Mouse (Mus musculus) ZHBTc4 (cell line): ENCODE results near the gene Oard1.
A peak's percentile ranks its signal among the peaks of the same experiment; 100 is the strongest.

ENCODE experiments used
- DNase-seq: peaks from one replicate; pipeline ENCODE4 v3.0.0-alpha.2; 2011; ENCODE audit warnings: low read depth, low spot score

Gene Oard1

DNA sequence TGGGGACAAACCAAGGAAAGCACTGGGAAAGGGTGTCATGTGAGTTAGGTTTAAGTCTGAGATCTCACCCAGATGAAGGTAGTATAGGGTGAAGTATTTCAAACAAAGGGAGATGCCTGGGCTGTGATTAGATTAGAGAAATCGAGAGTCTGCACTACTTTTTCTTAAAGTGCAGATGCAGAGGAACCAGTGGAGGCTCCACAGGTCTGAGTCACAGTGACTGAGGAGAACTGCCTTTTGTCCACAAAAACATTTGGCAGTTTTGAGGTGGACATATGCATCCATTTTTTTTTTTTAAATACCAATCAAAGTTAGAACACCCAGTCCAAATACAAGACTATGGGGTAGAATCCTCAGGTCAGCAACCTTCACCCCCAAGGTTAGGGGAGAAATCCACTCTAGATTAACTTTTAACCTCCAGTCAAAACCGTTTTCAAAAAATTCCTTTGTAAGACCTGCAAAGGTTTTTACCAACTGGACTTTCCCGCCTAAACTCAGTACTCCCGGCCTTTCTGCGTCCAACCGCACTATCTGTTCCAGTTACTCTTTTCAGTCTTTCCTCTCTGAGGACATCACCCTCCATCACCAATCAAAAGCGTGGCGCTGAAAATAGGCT, 1.8 kb upstream of the Oard1 start:
- no peak for DNase-seq

DNA sequence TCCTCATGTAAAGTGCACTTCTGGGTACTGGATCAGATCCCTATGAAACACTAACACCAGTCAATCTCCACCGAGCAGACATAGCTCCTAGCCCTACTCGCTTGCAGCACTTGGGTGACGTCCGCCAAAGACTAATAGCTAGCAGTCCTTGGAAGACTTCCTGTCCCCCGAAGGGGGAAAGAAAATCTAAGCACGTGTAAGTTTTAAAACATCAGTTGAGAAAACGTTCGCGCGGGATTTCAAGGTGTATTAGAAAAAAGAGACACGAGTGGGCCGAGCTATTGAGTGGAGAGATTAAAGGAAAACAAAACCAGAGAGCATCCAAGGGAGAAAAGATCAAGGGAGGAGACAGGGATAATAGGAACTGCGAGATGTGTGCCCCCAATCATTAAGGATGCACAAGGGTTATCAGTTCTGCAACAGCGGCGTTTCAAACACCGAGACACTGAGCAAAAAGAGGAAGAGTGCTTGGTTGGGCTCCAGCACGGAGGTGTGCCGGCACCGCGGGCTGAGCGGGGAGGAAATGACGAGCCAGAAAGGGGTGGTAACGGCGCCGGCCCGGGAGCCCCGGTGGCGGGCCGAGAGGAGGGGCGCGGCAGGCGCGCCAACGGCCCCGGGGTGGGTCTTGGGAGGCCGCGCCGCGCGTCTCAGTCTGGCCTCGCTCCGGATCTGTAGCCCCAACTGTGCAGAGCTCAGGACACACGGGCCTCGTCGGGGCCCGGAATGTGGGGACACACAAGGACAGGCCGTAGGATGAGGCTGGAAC, 1.1 kb upstream of the Oard1 start:
- DNase-seq: peak; percentile 69

GRCm38 (mm10) chr17:48410299-48410785, 528 bp downstream of the Oard1 start:
- peak; percentile 75 for DNase-seq

DNA sequence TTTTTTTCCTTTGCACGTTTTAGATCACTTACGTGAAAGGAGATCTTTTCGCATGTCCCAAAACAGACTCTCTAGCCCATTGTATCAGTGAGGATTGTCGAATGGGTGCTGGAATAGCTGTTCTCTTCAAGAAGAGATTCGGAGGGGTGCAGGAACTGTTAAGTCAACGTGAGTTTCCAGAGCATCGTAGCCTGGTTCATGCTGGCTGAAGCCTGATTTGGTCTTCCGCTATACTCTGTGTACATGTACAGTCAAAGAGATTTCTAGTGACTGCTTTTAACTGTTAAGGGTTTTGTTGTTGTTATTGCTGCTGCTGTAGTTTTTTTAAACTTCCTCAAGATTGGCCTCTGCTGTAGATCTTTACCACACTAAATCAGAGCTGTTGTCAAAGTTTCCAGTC, 1.4 kb downstream of the Oard1 start:
- no peak for DNase-seq

DNA sequence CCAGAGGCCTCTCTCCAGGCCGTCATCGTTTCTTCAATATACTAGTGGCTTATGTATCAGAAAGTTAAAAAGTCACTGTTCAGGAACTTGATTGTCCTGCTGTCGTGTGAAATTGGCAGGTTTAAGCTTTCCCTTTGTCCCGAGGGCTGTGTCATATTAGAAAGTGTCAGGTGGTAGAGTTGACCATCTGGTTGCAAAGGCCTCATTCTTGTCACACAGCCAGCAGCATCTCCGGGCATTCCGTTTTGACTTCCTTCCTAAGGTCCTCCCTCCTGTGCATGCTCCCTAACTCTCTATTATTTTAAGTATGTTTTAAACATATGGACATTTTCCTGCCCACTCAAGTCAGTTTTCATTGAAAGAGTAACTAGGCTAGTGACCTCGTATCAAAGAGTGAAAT, 6.2 kb downstream of the Oard1 start:
- no peak for DNase-seq

DNA sequence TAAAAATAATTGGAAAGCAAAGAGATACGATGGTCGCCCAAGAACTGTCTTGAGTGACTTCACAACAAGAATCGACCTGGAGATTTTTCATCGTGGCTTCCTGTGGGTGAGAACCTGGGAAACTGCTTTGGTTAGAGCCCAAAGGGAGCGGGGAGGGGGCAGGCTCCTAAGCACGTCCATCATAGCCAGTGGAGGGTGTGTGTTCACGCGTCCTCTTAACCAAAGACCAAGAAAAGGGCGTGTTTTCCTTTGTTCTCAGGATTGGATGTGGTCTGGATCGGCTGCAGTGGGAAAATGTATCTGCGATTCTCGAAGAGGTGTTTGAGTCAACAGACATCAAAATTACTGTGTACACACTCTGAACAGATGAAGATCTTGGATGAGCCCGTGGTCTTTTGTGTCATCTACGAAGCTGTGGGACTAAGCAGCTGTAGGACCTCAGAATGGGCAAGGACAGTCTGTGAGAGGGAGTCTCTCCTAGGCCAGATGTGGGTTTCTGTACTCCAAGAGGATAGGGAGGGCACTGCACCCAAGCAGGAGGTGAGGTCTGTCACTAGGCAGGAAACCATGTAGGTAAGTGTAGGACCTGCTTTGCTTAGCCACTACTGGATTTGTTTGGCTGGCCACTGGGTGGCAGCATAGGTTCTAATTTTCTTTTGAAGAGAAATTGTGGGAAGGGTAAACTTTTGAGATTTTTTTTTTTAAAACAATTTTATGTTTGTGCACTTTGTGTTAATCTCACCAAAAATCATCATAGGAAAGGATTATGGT, 6.8 kb downstream of the Oard1 start:
- DNase-seq: peak; percentile 93

- DNase-seq: no peak
These were observed 7.7 kb downstream of the Oard1 start for GRCm38 (mm10) chr17:48417521-48417920.

GRCm38 (mm10) chr17:48418174-48418573, 8.4 kb downstream of the Oard1 start:
- no peak for DNase-seq

GRCm38 (mm10) chr17:48418781-48419180, 9.0 kb downstream of the Oard1 start:
- DNase-seq: no peak

DNA sequence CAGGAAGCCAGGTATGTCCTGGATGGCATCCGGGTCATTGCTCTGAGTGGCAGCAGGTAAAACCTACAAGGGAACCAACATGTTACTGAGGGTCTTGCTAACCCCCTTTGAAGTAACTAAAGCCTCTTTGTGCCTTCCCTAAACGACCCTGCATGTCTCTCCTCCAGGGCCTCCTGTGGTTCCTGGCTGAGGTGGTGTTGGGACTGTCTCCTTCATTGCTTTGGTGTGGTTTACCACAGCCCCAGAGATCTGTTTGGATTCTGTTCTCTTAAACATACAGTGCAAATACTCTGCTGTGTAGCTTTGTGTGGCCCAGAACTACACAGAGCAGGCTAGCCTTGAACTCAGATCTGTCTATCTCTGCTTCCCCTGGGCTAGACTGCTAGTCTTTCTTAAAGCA, 9.8 kb downstream of the Oard1 start:
- no peak for DNase-seq

- no peak for DNase-seq
These were observed 14.4 kb downstream of the Oard1 start for GRCm38 (mm10) chr17:48424237-48424636.

GRCm38 (mm10) chr17:48425823-48426612, 16.2 kb downstream of the Oard1 start:
- DNase-seq: no peak

- DNase-seq: peak; percentile 79
These were observed 17.4 kb downstream of the Oard1 start for GRCm38 (mm10) chr17:48426991-48427750.

- no peak for DNase-seq
These were observed 18.2 kb downstream of the Oard1 start for GRCm38 (mm10) chr17:48427852-48428530.

DNA sequence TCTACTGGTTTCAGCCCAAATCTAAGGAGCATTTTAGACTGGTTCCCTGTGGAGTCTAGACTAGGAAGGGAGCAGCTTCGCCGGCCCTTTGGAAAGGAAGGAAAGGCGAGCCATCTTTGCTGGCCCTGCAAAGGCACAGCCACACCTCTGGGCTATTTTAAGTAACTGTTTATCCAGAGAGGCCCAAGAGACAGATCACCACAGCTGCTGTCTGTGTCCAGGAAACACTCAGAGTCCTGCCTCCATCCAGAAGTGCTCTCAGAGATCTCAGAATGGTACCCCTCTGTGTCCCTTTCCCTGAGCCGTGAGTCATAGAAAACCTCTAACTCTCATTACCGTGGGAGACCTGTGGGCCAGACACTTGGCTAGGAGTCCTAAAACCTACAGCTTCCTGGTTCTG, 20.6 kb downstream of the Oard1 start:
- no peak for DNase-seq

- DNase-seq: no peak
These were observed 21.2 kb downstream of the Oard1 start for GRCm38 (mm10) chr17:48431054-48431453.

DNA sequence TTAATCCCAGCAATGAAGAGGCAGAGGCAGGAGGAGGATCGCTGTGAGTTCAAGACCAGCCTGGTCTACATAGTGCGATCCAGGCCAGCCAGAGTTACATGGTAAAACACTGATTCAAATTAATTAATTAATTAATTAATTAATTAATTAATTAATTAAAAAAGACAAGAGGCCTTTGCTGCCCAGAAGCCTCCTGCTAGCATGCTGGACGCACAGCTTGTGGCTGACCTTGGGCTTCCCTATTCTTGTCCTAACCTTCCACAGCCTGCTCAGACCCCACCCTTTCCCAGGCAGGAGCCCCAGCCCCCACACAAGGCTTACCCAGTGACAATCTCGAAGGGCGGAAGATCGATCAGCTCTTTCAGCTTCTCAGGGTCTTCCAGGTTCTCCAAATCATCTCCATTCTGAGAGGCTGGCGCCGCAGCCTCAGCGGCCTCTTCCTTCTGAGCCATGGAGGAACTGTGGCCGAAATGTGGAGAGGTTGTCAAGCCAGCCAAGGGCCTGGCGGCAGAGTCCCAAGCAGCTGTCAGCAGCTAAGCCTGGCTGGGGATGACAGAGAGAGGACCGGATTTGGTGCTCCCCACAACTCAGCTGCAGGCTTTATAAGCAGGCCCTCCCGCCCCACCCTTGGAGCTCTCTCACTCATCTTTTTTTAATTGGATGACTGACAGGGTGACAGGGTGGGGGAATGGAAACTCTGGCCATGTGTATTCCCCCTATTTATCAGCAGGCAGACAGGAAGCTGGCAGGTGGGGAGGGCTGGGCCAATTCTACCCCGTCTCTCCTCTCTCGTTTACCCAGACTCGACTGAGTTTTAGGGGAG, 22.6 kb downstream of the Oard1 start, which contains the start of gene Apobec2:
Apobec2 (minus strand) TSS at position 773 of the 823 bp plus-strand sequence.
- peak; percentile 62 for DNase-seq

DNA sequence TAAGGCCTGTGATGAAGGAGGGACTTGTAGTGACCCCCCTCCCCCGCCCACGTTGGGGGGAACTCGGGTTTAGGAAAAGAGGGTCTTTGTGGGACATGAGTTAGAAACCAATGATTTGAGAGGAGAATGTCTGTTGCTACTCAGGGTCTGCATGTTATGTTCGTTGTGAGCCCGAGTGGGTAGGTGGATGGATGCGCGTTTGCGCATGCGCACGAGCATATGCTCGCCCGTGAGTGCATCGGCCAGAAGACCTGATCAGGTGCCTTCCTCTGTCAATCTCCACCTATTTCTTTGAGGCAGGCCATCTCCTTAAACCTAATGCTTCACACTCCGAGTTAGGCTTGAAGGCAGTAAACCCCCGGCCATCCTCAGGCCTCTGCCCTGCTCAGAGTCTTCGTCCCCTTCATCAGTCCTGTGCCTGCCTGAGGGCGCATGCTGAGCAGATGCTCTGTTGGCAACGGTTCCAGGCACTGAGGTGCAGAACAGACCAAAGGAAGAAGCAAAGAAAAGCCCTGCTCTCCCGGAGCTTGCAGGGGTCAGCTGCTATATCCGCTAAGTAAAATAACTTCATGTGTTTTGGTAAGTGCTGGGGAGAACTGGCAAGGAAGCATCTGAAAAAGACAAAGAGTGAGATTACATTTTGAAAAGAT, 23.3 kb downstream of the Oard1 start:
- peak; percentile 68 for DNase-seq
